Mouse (Mus musculus): ENCODE measurements around the gene Stab1.

DNA sequence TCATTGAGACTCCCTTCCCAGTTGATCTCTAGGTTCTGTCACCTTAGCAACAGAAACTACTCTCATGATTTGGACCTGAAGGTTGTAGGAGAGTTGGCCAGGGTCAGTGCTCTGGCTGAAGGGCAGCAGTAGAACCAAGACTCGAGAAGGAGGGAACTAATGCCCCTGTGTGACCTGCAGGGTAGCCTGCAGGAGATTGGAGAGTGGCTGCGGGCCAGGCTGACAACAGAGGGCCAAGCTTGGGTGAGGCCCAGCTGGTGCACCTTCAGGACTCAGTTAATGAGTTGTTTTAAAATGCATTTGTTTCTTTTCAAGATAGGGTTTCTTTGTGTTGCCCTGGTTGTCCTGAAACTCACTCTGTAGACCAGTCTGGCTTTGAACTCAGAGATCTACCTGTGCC, 3.4 kb downstream of the Stab1 start:
- TF ChIP-seq CTCF (IDR thresholded peaks at IDR 0.05; ENCODE audit: low read depth) (no peak), EP300 (IDR thresholded peaks at IDR 0.05; ENCODE audit: low read depth) (no peak)

Data from liver, postnatal 0 days (tissue).